Mouse (Mus musculus): ENCODE data around the gene Kat2a. TPM values are rescaled to one million over a fixed set of nuclear protein-coding genes. Genes with fewer than 3 reads are reported as not detected.
A peak's percentile ranks its signal among the peaks of the same experiment; 100 is the strongest.

Gene Kat2a
- polyA plus RNA-seq, 1 experiment: 16.3 TPM

DNA sequence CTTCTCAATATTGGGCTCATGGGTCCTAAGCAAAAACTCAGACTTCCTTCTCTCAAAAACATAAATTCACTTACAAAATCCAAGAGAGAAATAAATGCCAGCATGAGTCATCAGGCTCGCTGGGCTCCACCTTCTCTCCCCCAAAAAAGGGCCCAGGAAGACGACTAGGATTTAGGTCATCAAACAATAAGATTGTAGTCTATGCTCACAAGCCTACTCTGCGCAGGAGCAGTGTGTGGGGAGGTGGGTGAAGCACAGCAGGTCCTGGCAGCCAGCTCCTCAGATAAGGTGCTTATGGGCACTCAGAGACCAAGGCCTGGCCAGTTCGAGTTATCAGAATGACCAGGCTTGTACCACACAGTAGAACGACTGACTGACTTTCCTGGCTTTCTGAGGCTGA is 8.1 kb upstream of the Kat2a start:
- peaks cover 18% of the 10 kb centered on the region for H3K4me1 ChIP-seq (ENCODE audit: control insufficient read depth, insufficient read depth, low read length)
- WGBS: 32% methylated on average over 5 of the region's 5 CpGs
- H3K4me3 ChIP-seq (replicated peaks; ENCODE audit: control insufficient read depth, low read depth, low read length): no peak overlapping the region
- H3K27ac ChIP-seq (ENCODE audit: control insufficient read depth, insufficient read depth, low read depth, low read length, poor library complexity): peak overlapping the region; percentile 27; the same call in 1 of the 2 replicates
- no peak for TF ChIP-seq CTCF (IDR thresholded peaks at IDR 0.05; ENCODE audit: control insufficient read depth, insufficient read depth, low read length)
- TF ChIP-seq POLR2A (IDR thresholded peaks at IDR 0.05; ENCODE audit: borderline replicate concordance, control insufficient read depth, low read depth, low read length): no peak

DNA sequence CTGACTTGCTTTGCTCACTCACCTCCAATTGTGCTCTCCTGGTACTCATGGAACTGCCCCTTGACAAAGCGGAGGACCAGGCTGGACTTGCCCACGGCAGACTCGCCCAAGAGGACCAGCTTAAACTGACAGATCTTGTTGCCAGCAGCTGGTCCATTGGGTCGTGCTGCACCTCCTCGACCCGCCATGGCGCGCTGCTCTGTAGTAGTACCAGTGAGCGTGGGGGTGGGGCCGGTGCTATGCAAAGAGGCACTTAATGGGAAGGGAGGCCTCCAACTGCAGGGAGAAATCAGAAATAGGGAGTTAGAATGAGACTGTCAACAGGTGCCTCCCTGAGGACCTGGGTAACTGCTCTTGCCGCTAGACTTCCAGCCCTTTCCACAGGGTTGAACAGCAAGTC is 7.6 kb upstream of the Kat2a start:
- 83% methylated on average over 11 of the region's 11 CpGs for WGBS
- Histone ChIP-seq H3K4me1 (ENCODE audit: control insufficient read depth, insufficient read depth, low read length) (peaks cover 14% of the 10 kb centered on the region), H3K27ac (ENCODE audit: control insufficient read depth, insufficient read depth, low read depth, low read length, poor library complexity) (no peak overlapping the region), H3K4me3 (replicated peaks; ENCODE audit: control insufficient read depth, low read depth, low read length) (no peak overlapping the region)
- TF ChIP-seq POLR2A (IDR thresholded peaks at IDR 0.05; ENCODE audit: borderline replicate concordance, control insufficient read depth, low read depth, low read length) (no peak), CTCF (IDR thresholded peaks at IDR 0.05; ENCODE audit: control insufficient read depth, insufficient read depth, low read length) (no peak)

DNA sequence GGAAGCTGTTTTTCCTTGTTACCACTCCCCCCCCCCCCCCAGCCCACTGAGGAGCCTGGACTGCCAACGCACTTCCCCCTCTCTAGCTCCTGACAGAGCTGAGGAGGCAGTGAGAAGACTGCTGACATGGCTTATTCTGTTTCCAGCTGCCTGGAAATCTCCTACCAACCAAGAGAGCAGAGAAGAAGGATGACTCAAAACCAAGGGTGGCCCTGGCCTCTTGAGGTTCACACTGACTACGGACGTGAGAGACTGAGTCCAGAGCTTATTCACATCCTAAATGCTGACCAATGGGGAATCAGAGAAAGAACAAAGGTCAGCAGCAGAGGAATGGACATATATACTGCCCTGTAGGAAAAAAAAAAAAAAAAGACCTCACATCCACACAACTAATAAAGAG is 7.0 kb upstream of the Kat2a start:
- WGBS: 61% methylated on average over 3 of the region's 3 CpGs
- Histone ChIP-seq H3K27ac (ENCODE audit: control insufficient read depth, insufficient read depth, low read depth, low read length, poor library complexity) (no peak overlapping the region), H3K4me1 (ENCODE audit: control insufficient read depth, insufficient read depth, low read length) (peaks cover 12% of the 10 kb centered on the region), H3K4me3 (replicated peaks; ENCODE audit: control insufficient read depth, low read depth, low read length) (no peak overlapping the region)
- TF ChIP-seq CTCF (IDR thresholded peaks at IDR 0.05; ENCODE audit: control insufficient read depth, insufficient read depth, low read length): no peak
- TF ChIP-seq POLR2A (IDR thresholded peaks at IDR 0.05; ENCODE audit: borderline replicate concordance, control insufficient read depth, low read depth, low read length): no peak

DNA sequence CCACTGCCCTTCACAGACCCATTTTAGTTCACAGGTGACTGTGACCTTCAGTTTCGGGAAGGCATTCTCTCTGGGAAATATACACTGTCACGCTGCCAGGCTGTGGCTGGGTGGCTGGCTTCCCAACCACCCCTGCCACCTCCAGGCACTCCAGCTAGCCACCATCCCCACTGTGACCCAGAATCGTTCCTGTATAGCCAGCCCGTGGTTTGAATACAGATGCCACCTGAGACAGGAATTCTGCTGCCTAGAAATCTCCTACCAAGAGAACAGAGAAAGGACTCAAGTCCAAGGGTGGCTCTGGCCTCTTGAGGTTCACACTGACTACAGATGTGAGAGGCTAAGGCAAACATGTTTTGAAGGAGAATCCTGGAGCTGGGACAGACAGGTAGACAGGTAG is 6.6 kb upstream of the Kat2a start:
- WGBS: 84% methylated on average over 4 of the region's 4 CpGs
- H3K4me1 ChIP-seq (ENCODE audit: control insufficient read depth, insufficient read depth, low read length): peaks cover 12% of the 10 kb centered on the region
- TF ChIP-seq CTCF (IDR thresholded peaks at IDR 0.05; ENCODE audit: control insufficient read depth, insufficient read depth, low read length): no peak
- no peak for TF ChIP-seq POLR2A (IDR thresholded peaks at IDR 0.05; ENCODE audit: borderline replicate concordance, control insufficient read depth, low read depth, low read length)
- H3K27ac ChIP-seq (ENCODE audit: control insufficient read depth, insufficient read depth, low read depth, low read length, poor library complexity): no peak overlapping the region
- no peak overlapping the region for H3K4me3 ChIP-seq (replicated peaks; ENCODE audit: control insufficient read depth, low read depth, low read length)

DNA sequence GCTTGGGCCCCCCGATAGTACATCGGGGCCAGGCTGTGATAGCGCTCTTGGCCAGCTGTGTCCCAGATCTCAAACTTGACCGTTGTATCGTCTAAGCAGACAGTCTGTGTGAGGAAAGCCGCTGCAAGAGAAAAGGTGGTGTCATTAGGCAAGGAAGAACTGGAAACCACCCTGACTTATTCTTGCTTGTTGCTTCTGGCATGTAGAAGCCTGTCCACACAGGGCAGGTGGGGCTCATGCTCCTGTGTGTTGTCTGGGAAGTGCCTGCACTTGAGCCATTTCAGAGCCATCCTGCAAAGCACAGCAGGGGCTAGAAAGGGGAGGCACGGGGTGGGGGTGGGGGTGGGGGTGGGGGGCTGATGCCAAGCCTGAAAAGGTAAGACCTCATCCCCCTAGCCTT is 6.2 kb upstream of the Kat2a start:
- H3K4me1 ChIP-seq (ENCODE audit: control insufficient read depth, insufficient read depth, low read length): peaks cover 13% of the 10 kb centered on the region
- whole genome bisulfite sequencing: 94% methylated on average over 7 of the region's 7 CpGs
- TF ChIP-seq CTCF (IDR thresholded peaks at IDR 0.05; ENCODE audit: control insufficient read depth, insufficient read depth, low read length) (no peak), POLR2A (IDR thresholded peaks at IDR 0.05; ENCODE audit: borderline replicate concordance, control insufficient read depth, low read depth, low read length) (no peak)
- no peak overlapping the region for H3K27ac ChIP-seq (ENCODE audit: control insufficient read depth, insufficient read depth, low read depth, low read length, poor library complexity)
- H3K4me3 ChIP-seq (replicated peaks; ENCODE audit: control insufficient read depth, low read depth, low read length): no peak overlapping the region

DNA sequence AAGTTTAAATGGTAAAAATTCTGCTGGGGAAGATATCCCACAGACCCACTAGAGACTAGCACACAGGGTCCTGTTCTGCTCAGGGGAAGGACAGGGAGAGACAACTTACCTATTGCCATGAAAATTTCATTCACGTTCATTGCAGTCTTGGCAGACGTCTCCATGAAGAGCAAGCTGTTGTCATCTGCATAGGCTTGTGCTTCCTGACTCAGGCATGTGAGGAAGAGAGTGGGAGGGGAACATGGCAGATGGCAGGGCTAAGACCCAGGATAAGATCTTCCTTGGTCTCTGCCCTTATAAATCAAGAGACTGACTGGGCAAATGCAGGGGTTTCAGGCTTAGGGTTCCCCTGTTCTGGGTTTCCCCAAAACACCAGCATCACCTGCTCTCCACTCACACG is 4.4 kb upstream of the Kat2a start:
- no peak overlapping the region for H3K4me3 ChIP-seq (replicated peaks; ENCODE audit: control insufficient read depth, low read depth, low read length)
- 89% methylated on average over 3 of the region's 3 CpGs for WGBS
- H3K4me1 ChIP-seq (ENCODE audit: control insufficient read depth, insufficient read depth, low read length): peaks cover 8% of the 10 kb centered on the region; the same call in 1 of the 2 replicates
- H3K27ac ChIP-seq (ENCODE audit: control insufficient read depth, insufficient read depth, low read depth, low read length, poor library complexity): no peak overlapping the region
- TF ChIP-seq CTCF (IDR thresholded peaks at IDR 0.05; ENCODE audit: control insufficient read depth, insufficient read depth, low read length) (no peak), POLR2A (IDR thresholded peaks at IDR 0.05; ENCODE audit: borderline replicate concordance, control insufficient read depth, low read depth, low read length) (no peak)

DNA sequence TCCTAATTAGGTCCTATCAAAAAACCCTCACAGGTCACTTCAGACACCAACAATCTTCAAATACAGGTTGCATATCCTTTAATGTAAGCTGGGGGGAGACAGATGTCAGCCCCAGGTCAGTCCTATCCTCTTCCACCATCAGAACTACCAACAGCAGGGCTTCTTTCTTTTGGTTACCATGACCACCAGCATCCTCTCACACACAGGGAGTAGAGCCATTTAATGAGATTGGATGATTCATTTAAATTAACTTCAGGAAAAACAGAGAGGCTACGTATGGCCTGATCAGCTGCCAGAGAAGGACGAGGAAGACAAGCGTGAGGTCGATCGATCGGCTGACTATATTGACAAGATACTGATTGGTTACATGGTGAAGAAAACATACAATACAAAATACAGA is 2.7 kb upstream of the Kat2a start:
- TF ChIP-seq POLR2A (IDR thresholded peaks at IDR 0.05; ENCODE audit: borderline replicate concordance, control insufficient read depth, low read depth, low read length) (no peak), CTCF (IDR thresholded peaks at IDR 0.05; ENCODE audit: control insufficient read depth, insufficient read depth, low read length) (no peak)
- Histone ChIP-seq H3K4me1 (ENCODE audit: control insufficient read depth, insufficient read depth, low read length) (peaks cover 5% of the 10 kb centered on the region; the same call in 1 of the 2 replicates), H3K27ac (ENCODE audit: control insufficient read depth, insufficient read depth, low read depth, low read length, poor library complexity) (no peak overlapping the region), H3K4me3 (replicated peaks; ENCODE audit: control insufficient read depth, low read depth, low read length) (no peak overlapping the region)
- 92% methylated on average over 6 of the region's 6 CpGs for WGBS

DNA sequence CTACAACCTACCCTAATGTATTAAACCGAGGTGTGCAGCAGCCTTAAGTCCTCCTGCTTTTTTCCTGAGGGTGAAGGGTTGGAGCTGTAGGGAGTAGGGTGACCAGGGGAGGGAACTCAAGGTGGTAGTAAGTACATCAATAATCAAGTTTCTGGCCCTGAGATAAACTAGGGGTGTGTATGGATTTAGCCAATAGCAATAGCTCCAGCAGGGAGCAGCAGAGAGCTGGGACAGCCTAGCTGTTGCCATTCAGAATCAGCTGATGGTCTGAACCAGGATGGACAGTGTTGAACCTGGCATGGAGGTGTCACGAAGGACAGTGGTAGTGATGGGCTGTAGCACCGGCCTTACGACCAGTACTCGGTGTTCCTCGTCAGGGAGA is 2.3 kb upstream of the Kat2a start:
- TF ChIP-seq CTCF (IDR thresholded peaks at IDR 0.05; ENCODE audit: control insufficient read depth, insufficient read depth, low read length) (peak; percentile 93), POLR2A (IDR thresholded peaks at IDR 0.05; ENCODE audit: borderline replicate concordance, control insufficient read depth, low read depth, low read length) (no peak)
- 43% methylated on average over 6 of the region's 6 CpGs for whole genome bisulfite sequencing
- Histone ChIP-seq H3K4me3 (replicated peaks; ENCODE audit: control insufficient read depth, low read depth, low read length) (peak overlapping the region; percentile 0), H3K27ac (ENCODE audit: control insufficient read depth, insufficient read depth, low read depth, low read length, poor library complexity) (peak overlapping the region; percentile 78), H3K4me1 (ENCODE audit: control insufficient read depth, insufficient read depth, low read length) (peaks cover 5% of the 10 kb centered on the region; the same call in 1 of the 2 replicates)

All from bone marrow, adult 2 months (tissue).